Comparison of ENCODE assay signal across 8 mouse cellular contexts in the genomic region with DNA sequence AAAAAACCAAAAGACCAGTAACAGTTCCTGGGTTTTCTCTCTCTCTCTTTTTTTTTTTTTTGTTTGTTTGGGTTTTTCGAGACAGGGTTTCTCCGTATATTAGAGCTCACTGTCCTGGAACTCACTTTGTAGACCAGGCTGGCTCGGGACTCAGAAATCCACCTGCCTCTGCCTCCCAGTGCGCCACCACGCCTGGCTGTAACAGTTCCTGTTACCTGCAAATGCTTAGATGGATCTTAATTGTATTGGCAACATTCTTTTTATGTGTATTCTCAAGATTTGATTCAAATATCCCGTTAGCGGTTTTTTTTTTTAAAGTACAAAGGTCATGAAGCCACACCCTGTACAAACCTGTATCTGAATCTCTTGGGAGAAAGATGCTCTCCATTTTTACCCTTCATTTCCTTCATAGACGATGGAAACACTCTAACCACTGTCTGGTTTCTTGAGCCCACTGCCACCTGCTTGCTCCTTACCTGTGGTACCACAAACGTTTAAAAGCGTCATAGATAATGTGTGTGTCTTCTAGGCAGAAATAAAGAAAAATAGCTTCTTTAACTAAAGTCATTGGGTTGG. TPM values are rescaled to one million over a fixed set of nuclear protein-coding genes. Genes with fewer than 3 reads are reported as not detected.
DNase-seq lines count a peak whose midpoint lies in the region; ATAC-seq and TF ChIP-seq lines count a peak whose summit lies in the region.

No protein-coding gene starts in this region.

- intact Hi-C loops in left cerebral cortex, adult 2 months (cut with DNase I), result no loop called here
- intact Hi-C loops in left cerebral cortex, postnatal 10 days (cut with DNase I), result loop anchor here (10.0 kb wide), 1 partner anchor 52 kb away; the partner anchor contains the start of gene Pcnp

- peak overlapping the region; percentile 80 for H3K27ac ChIP-seq in left cerebral cortex, adult 2 months
- H3K27ac ChIP-seq in embryonic facial prominence, embryonic 14.5 days (replicated peaks; ENCODE audit: low read depth, low read length), result peak overlapping the region; percentile 83
- peak overlapping the region; percentile 70; the same call in 1 of the 2 replicates for H3K27ac ChIP-seq in intestine, embryonic 15.5 days
- no peak overlapping the region for H3K27ac ChIP-seq in neural tube, embryonic 12.5 days

- peak overlapping the region; percentile 72 for H3K4me2 ChIP-seq in embryonic facial prominence, embryonic 14.5 days (ENCODE audit: low read depth, low read length)
- peak overlapping the region; percentile 57 for H3K4me2 ChIP-seq in intestine, embryonic 15.5 days (replicated peaks)
- peak overlapping the region; percentile 80 for H3K4me2 ChIP-seq in neural tube, embryonic 12.5 days (replicated peaks)

- H3K4me3 ChIP-seq in left cerebral cortex, adult 2 months, result peak overlapping the region; percentile 98
- H3K4me3 ChIP-seq in embryonic facial prominence, embryonic 14.5 days (ENCODE audit: low read depth, low read length), result peak overlapping the region; percentile 100
- peak overlapping the region; percentile 100 for H3K4me3 ChIP-seq in intestine, embryonic 15.5 days (replicated peaks)
- H3K4me3 ChIP-seq in neural tube, embryonic 12.5 days, result peak overlapping the region; percentile 96

- H3K9ac ChIP-seq in embryonic facial prominence, embryonic 14.5 days (ENCODE audit: low read depth, low read length), result peak overlapping the region; percentile 54; the same call in 1 of the 2 replicates
- H3K9ac ChIP-seq in intestine, embryonic 15.5 days, result no peak overlapping the region
- no peak overlapping the region for H3K9ac ChIP-seq in neural tube, embryonic 12.5 days

- peaks cover 52% of the 10 kb centered on the region for H3K36me3 ChIP-seq in embryonic facial prominence, embryonic 14.5 days (ENCODE audit: control insufficient read depth, insufficient read depth, low read length)
- H3K36me3 ChIP-seq in intestine, embryonic 15.5 days, result peaks cover 19% of the 10 kb centered on the region
- H3K36me3 ChIP-seq in neural tube, embryonic 12.5 days, result peaks cover 37% of the 10 kb centered on the region

- no peak for DNase-seq in left cerebral cortex, adult 2 months (ENCODE audit: extremely low spot score in 1 of 2, low spot score in 2 of 2)
- DNase-seq in left cerebral cortex, postnatal 10 days (ENCODE audit: extremely low spot score in 1 of 2, low spot score in 2 of 2), result no peak
- no peak for DNase-seq in embryonic facial prominence, embryonic 14.5 days (ENCODE audit: low spot score)
- DNase-seq in B cell, adult 2 months, result no peak
- no peak for DNase-seq in frontal cortex, adult 2 months (ENCODE audit: extremely low spot score in 1 of 2, low spot score in 1 of 2)
- DNase-seq in kidney, adult 8-10 months, result no peak

- 54% methylated on average over 10 of the region's 10 CpGs for WGBS in embryonic facial prominence, embryonic 14.5 days
- WGBS in intestine, embryonic 15.5 days, result 47% methylated on average over 10 of the region's 10 CpGs
- 60% methylated on average over 10 of the region's 10 CpGs for WGBS in neural tube, embryonic 12.5 days

- TF ChIP-seq CTCF in left cerebral cortex, adult 2 months (IDR thresholded peaks at IDR 0.05), result no peak

- H3K27me3 ChIP-seq in embryonic facial prominence, embryonic 14.5 days (replicated peaks; ENCODE audit: control insufficient read depth, insufficient read depth, low read length), result no peaks in the 10 kb centered on the region
- H3K27me3 ChIP-seq in intestine, embryonic 15.5 days (replicated peaks), result no peaks in the 10 kb centered on the region
- H3K27me3 ChIP-seq in neural tube, embryonic 12.5 days (replicated peaks), result no peaks in the 10 kb centered on the region

- H3K4me1 ChIP-seq in embryonic facial prominence, embryonic 14.5 days (ENCODE audit: control insufficient read depth, insufficient read depth, low read length), result peaks cover 15% of the 10 kb centered on the region
- H3K4me1 ChIP-seq in intestine, embryonic 15.5 days (replicated peaks), result peaks cover 22% of the 10 kb centered on the region
- H3K4me1 ChIP-seq in neural tube, embryonic 12.5 days, result peaks cover 10% of the 10 kb centered on the region

- H3K9me3 ChIP-seq in embryonic facial prominence, embryonic 14.5 days (ENCODE audit: control insufficient read depth, low read length), result no peaks in the 10 kb centered on the region
- H3K9me3 ChIP-seq in intestine, embryonic 15.5 days, result no peaks in the 10 kb centered on the region
- no peaks in the 10 kb centered on the region for H3K9me3 ChIP-seq in neural tube, embryonic 12.5 days

- no peak for ATAC-seq in embryonic facial prominence, embryonic 14.5 days (ENCODE audit: low read depth)
- no peak for ATAC-seq in intestine, embryonic 15.5 days
- no peak for ATAC-seq in neural tube, embryonic 12.5 days (ENCODE audit: low FRiP score, low read depth)

RNA-seq across cellular contexts. Expression of gene Zbtb11, which starts 1.0 kb away (rescaled TPM):
- 10 to 100 TPM; 50.3 to 54.9 TPM for total RNA-seq in left cerebral cortex, adult 2 months (2021)
- total RNA-seq in left cerebral cortex, postnatal 10 days (2021), result 10 to 100 TPM; 30.5 to 31.6 TPM
- 17.8 and 21.5 TPM in 2 replicates for polyA plus RNA-seq in embryonic facial prominence, embryonic 14.5 days (2014; fragmentation: Nextera tagmentation; extraction: Ambion mirVana)
- polyA plus RNA-seq in intestine, embryonic 15.5 days (2015; fragmentation: Nextera tagmentation; extraction: Ambion mirVana), result 14.2 and 15.3 TPM in 2 replicates
- 18.4 and 19.1 TPM in 2 replicates for polyA plus RNA-seq in neural tube, embryonic 12.5 days (2016; fragmentation: Nextera tagmentation; extraction: Ambion mirVana)
- polyA plus RNA-seq in frontal cortex, adult 2 months (2012; rRNA removed), result 25.3 and 26.8 TPM in 2 replicates

RNA-seq across cellular contexts. Expression of gene Rpl24, which starts 6.6 kb away (rescaled TPM):
- 100 to 1,000 TPM; 376 to 411 TPM for total RNA-seq in left cerebral cortex, adult 2 months (2021)
- 100 to 1,000 TPM; 397 to 401 TPM for total RNA-seq in left cerebral cortex, postnatal 10 days (2021)
- 818 and 878 TPM in 2 replicates for polyA plus RNA-seq in embryonic facial prominence, embryonic 14.5 days (2014; fragmentation: Nextera tagmentation; extraction: Ambion mirVana)
- 692 and 790 TPM in 2 replicates for polyA plus RNA-seq in intestine, embryonic 15.5 days (2015; fragmentation: Nextera tagmentation; extraction: Ambion mirVana)
- 656 and 680 TPM in 2 replicates for polyA plus RNA-seq in neural tube, embryonic 12.5 days (2016; fragmentation: Nextera tagmentation; extraction: Ambion mirVana)
- 426 and 475 TPM in 2 replicates for polyA plus RNA-seq in frontal cortex, adult 2 months (2012; rRNA removed)

RNA-seq across cellular contexts. Expression of gene Cep97, which starts 38.1 kb away (rescaled TPM):
- total RNA-seq in left cerebral cortex, adult 2 months (2021), result 10 to 100 TPM; 12.6 to 13.1 TPM
- 10 to 100 TPM in 1 of 2 experiments, 1 to 10 TPM in 1; 8.0 to 10.7 TPM for total RNA-seq in left cerebral cortex, postnatal 10 days (2021)
- polyA plus RNA-seq in embryonic facial prominence, embryonic 14.5 days (2014; fragmentation: Nextera tagmentation; extraction: Ambion mirVana), result 7.5 and 10.2 TPM in 2 replicates
- polyA plus RNA-seq in intestine, embryonic 15.5 days (2015; fragmentation: Nextera tagmentation; extraction: Ambion mirVana), result 5.9 and 6.7 TPM in 2 replicates
- polyA plus RNA-seq in neural tube, embryonic 12.5 days (2016; fragmentation: Nextera tagmentation; extraction: Ambion mirVana), result 19.0 and 19.7 TPM in 2 replicates
- polyA plus RNA-seq in frontal cortex, adult 2 months (2012; rRNA removed), result 8.6 and 8.7 TPM in 2 replicates

RNA-seq across cellular contexts. Expression of gene Pcnp, which starts 56.8 kb away (rescaled TPM):
- total RNA-seq in left cerebral cortex, adult 2 months (2021), result 100 to 1,000 TPM; 164 to 167 TPM
- total RNA-seq in left cerebral cortex, postnatal 10 days (2021), result 100 to 1,000 TPM; 140 to 144 TPM
- 220 and 227 TPM in 2 replicates for polyA plus RNA-seq in embryonic facial prominence, embryonic 14.5 days (2014; fragmentation: Nextera tagmentation; extraction: Ambion mirVana)
- polyA plus RNA-seq in intestine, embryonic 15.5 days (2015; fragmentation: Nextera tagmentation; extraction: Ambion mirVana), result 189 and 209 TPM in 2 replicates
- polyA plus RNA-seq in neural tube, embryonic 12.5 days (2016; fragmentation: Nextera tagmentation; extraction: Ambion mirVana), result 264 and 270 TPM in 2 replicates
- polyA plus RNA-seq in frontal cortex, adult 2 months (2012; rRNA removed), result 135 and 138 TPM in 2 replicates
